Mouse (Mus musculus) cerebellum, postnatal 14 days (tissue): Measurements from ENCODE around the gene Rad51b.
A peak's percentile ranks its signal among the peaks of the same experiment; 100 is the strongest.

Experiments used
- DNase-seq, 2 experiments: peaks; one replicate each; pipeline ENCODE4 v3.0.0; 2021; ENCODE audit warnings: mixed read lengths in 2 of 2

Rad51b gene

GRCm38 (mm10) chr12:79535532-79536437 is 238.7 kb downstream of the Rad51b start:
- no peak for DNase-seq

GRCm38 (mm10) chr12:79540176-79540575 is 243.1 kb downstream of the Rad51b start:
- no peak for DNase-seq

GRCm38 (mm10) chr12:79541581-79541980 is 244.5 kb downstream of the Rad51b start:
- no peak for DNase-seq

- DNase-seq, result no peak
These were observed 248.0 kb downstream of the Rad51b start for GRCm38 (mm10) chr12:79545063-79545462.

DNA sequence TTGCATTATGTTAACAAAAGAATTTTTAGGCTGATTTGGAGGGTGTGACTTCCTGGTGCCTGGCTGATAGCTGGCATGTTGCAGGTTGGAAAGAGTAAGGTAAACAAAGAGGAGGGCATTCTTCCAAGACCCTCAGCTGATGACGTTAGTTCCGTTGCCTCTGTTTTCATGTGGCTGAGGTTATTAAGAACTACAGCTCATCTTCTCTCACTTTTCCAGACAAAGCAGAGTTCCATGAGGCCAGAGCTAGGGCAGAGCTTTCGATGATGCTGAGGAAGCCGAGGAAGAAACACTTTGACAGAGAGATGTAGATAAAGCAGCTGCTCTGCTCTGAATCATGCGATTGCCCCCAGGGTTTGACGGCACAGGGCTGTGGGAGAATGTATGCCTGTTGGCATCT is 250.5 kb downstream of the Rad51b start:
- DNase-seq, result no peak

DNA sequence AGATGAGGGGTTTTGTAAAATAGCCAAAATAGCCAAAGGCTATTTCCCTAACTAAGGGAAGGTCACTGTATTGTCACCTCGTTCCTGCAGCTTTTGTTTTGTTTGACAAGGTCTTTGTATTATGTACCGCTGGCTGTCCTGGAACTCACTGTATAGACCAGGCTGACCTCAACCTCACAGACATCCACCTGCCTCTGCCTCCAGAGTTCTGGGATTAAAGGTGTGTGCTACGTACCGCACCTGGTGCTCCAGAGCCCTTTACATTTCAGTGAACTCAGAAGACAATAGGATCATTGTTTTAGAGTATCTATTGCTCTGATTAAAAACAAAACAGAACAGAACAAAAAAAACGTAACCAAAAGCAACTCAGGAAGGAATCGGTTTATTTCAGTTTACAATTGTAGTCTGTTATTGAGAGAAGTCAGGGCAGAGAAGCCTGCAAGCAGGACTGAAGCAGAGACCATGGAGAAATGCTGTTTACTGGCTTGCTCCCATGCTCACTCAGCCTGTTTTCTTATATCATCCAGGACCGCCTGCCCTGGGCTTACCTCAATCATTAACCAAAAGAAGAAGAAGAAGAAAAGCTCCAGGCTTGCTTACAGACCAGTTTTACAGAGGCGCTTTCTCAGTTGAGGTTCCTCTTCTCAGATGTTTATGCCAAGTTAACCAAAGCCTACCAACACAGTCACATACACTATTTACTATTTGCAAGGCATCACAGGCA is 251.7 kb downstream of the Rad51b start:
- DNase-seq, result no peak

DNA sequence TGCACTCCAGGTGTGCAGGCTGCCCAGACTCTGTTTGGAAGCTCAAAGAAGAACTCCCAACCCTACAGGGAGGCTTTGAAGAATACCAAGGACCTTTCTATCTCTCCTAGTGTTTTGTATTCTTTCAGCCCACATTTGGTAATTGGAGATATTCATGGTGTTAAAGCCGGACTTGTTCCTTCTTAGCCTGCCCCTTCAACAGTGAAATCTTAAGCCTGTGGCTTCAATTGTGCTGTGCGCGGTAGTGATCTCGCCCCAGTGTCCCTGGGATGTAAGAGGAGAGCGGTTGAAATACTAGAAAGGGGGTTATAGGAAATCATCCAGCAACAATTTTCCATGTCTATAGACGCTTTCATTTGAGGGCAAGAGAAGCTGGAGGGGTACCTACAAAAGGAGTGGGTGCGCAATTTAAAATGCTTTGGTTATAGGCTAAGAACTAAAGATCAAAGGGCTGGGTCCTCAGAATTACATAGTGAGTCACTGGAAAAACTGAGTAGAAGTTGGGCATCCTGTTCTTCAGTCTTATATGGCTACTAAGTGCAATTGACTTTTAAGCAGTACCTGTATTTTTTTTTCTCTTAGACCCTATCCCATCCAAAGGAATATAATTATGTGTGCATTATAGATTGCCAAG is 253.1 kb downstream of the Rad51b start:
- no peak for DNase-seq

- DNase-seq, result no peak
These were observed 254.2 kb downstream of the Rad51b start for GRCm38 (mm10) chr12:79551274-79551673.

GRCm38 (mm10) chr12:79553056-79553455 is 256.0 kb downstream of the Rad51b start:
- no peak for DNase-seq

DNA sequence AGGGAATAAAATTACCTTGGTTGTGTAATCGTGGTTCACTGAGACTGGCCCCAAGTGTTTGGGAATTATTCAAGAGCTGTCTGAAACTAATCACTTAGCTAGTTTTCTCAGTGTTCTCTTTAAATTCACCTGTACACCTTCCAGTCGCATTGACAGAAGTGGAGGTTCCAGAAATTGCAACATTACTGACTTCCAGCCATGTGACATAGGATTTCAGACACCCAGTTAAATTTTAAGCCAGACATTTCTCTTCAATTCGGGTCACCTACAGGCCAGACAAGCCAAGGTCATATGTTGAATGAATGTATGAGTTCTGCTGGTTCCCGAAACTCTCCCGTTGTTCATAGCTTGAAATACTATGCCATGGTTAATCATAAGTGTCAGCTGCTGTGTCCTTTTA is 260.8 kb downstream of the Rad51b start:
- no peak for DNase-seq

DNA sequence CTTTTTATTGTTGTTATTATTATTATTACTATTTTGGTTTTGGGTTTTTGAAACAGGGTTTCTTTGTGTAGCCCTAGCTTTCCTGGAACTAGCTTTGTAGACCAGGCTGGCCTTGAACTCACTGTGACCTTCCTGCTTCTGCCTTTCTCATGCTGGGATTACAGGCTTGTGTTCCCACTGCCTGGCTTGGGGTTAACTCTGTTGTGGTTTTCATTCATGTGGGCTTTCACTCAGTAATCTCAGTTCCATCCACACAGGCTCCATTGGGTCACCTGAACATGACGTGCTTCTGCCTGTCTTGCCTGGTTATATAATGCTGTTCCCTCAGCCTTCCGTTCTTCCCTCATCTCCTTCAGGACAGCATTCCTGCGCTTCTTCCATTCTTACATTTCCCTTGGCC is 261.6 kb downstream of the Rad51b start:
- no peak for DNase-seq

DNA sequence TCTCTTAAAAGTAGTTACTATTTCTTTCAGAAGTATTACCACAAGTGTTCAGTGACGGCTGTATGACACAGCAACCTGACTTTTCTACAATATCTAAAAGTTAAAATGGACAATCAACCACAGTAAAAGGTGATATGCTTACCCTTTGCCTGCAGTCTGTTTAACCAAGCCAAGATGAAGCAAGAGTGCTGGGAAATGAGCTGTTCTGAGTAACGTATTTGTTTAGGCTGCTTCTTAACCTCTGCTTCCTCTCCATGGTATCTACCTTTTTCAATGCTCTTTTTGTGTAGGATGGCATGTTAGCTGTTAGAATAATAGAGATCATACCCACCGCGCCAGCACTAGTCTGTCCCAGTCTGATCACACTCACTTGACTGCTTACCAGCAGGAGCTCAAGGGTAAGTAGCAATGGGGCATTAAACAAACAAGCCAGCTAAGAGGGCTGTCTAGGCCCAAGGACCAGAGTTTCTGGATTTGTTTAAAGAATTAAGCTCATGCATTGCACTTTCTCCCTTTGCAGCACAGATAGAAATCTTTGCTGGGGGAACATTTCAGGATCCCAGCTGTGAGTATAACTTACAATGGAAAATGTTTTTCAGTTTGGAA is 262.4 kb downstream of the Rad51b start:
- DNase-seq, result no peak

- no peak for DNase-seq
These were observed 263.1 kb downstream of the Rad51b start for GRCm38 (mm10) chr12:79560084-79560699.

DNA sequence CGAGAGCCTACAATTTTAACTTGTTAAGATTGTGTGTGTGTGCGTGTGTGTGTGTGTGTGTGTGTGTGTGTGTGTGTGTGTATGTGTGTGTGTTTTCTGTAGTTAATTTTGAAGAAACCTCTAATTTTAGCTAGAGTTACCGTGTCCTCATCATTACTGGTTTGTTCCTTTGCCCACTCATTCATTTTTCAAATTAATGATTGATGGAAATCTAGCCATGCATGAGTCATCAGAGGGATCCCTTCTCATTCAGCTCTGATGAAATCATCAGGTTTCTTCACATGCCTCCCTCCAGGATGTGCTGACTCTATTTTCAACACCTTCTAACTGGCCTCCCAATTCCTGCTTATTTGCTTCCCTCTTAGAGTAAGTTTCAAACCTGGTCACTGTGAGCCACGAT is 263.8 kb downstream of the Rad51b start:
- no peak for DNase-seq

- DNase-seq, result no peak
These were observed 277.3 kb downstream of the Rad51b start for GRCm38 (mm10) chr12:79574159-79575040.

GRCm38 (mm10) chr12:79575041-79575541 is 278.0 kb downstream of the Rad51b start:
- DNase-seq, result no peak

DNA sequence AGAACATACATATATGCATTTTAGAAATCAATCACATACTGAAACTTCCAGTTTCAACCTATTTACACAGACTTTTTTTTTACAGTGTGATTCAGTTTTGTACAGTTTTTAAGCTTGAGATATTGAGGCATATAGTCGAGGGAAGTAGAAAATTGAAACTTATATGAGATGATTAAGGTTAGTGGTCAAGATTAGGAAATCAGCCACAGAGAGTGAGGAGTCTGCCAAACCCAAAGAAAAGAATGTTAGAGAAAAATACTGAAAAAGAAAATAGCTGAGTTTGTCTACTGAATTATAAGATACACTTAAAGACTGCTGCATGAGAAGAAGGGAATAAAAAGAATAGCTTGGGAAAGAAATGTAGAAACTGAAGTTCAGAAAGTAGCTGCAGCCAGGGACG is 280.4 kb downstream of the Rad51b start:
- DNase-seq, result no peak

DNA sequence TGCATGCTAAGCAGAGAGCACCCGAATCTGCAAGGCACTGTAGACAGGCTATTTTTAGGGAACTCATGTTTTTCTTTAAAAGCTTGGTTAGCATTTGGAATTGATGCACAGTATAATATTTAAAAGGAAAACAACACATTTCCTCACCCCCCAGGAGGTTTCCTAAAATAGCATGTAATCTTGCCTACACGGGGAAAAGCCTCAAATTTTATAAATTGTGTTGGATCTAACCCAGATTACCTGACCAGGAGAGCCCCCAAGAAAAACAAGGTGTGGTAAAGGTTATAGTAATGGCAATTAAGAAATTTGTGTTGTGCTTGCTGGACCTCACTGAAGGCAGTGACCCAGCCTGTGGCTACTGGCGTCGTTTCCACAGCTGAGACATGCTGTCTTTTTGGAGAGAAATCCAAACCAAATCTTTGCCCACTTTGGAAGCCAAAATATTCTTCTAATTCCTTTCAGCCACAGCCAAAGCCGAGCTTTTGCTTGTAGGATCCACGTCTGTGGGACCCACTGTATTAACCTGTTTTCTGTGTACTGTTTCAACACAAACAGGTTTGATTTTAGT is 282.0 kb downstream of the Rad51b start:
- peak; percentile 21 to 40 for DNase-seq

DNA sequence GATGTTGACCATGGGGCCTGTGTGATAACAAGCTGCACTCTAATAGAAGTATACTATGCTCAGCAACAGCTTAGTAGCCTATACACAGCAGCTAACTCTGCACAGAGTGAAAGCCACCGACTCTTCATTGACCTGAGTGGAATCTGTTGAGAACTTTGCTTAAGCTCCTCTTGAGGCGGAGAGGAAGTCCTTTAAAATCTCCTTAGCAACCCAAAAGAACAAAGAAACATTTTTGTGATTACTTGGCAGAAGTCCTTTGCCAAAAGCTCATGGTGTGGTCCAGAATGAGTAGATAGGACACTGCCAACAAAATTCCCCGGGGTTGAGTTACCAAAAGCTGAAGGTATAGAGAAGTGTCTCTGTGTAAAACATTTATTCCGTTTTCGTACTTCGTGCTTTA is 282.8 kb downstream of the Rad51b start:
- no peak for DNase-seq

DNA sequence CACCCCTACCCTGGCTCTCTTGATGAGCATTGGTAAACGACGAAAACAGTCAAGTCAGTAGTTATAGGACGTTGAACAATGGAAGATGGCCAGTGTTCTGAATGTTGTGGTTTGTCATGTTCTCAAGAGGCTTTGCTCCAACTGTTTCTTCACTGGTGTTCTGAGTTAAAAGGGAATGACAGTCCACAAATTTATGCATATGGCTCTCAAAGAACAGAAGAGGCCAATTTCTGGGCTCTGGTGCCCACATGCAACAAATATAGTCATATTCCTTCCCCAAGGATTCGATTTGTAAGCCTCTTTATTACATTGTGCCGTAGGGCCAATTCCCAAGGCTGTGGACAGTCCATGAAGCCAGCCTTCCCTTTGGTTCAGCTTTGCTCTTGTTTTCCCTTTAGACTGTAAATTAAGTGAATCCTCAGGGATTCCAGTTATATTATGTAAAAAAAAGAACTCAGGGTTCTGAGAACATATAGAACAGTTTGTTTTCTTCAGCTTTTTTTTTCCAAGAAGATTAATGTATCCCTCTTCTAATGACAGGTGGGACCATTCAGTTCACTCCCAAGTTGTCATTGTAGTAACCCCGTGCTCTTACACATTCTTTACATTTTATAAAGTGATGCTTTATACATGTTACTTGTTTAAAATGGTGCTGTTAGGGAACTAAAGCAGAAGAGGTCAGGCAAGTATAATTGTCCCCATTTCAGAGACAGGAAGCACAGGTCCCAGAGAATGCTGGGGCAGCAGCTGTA is 287.6 kb downstream of the Rad51b start:
- DNase-seq, result no peak
